Mouse (Mus musculus) heart, embryonic 14.5 days (tissue): ENCODE data around the gene Gli2. TPM values are rescaled to one million over a fixed set of nuclear protein-coding genes. Genes with fewer than 3 reads are reported as not detected.

Source experiments
- ATAC-seq: fragments of 200-750 bp; cut with Nextera tagmentation; 2 replicates; pipeline ENCODE4 v1.8.0; 2017; ENCODE audit warnings: low read depth, moderate TSS enrichment; ENCODE audit not compliant: insufficient number of reproducible peaks, insufficient read depth, low FRiP score
- H3K27ac ChIP-seq, 2 experiments: fragments of 200-500 bp in 1 of 2; fragments of 300-500 bp in 1 of 2; sonication (generic) in 1 of 2; replicated peaks in 1 of 2; 2 replicates each; pipeline ENCODE4 v1.5.1; 2012 to 2014; ENCODE audit warnings: low read depth in 2 of 2, low read length in 2 of 2, control low read depth in 1 of 2, mild to moderate bottlenecking in 1 of 2, mixed read lengths in 1 of 2; ENCODE audit not compliant: control insufficient read depth in 1 of 2, insufficient read depth in 1 of 2
- H3K27me3 ChIP-seq: fragments of 300-500 bp; sonication (generic); 2 replicates; pipeline ENCODE4 v1.6.1; 2014; ENCODE audit warnings: mild to moderate bottlenecking, low read length, control low read depth; ENCODE audit not compliant: control insufficient read depth, insufficient read depth
- H3K36me3 ChIP-seq: fragments of 300-500 bp; sonication (generic); 2 replicates; pipeline ENCODE4 v1.6.1; 2014; ENCODE audit warnings: mild to moderate bottlenecking, control low read depth, low read length, mixed read lengths; ENCODE audit not compliant: control insufficient read depth, insufficient read depth
- H3K4me1 ChIP-seq, 2 experiments: fragments of 200-500 bp in 1 of 2; fragments of 300-500 bp in 1 of 2; sonication (generic) in 1 of 2; 2 replicates each; pipeline ENCODE4 v1.6.1; 2012 to 2014; ENCODE audit warnings: low read length in 2 of 2, control low read depth in 1 of 2, mixed read lengths in 1 of 2; ENCODE audit not compliant: control insufficient read depth in 2 of 2, insufficient read depth in 2 of 2
- H3K4me2 ChIP-seq: fragments of 300-500 bp; sonication (generic); 2 replicates; pipeline ENCODE4 v1.6.1; 2014; ENCODE audit warnings: mild to moderate bottlenecking, low read length
- H3K4me3 ChIP-seq, 2 experiments: fragments of 200-500 bp in 1 of 2; fragments of 300-500 bp in 1 of 2; sonication (generic) in 1 of 2; 2 replicates each; pipeline ENCODE4 v1.5.1; 2012 to 2014; ENCODE audit warnings: low read length in 2 of 2, mild to moderate bottlenecking in 2 of 2, control low read depth in 1 of 2, low read depth in 1 of 2, moderate library complexity in 1 of 2; ENCODE audit not compliant: control insufficient read depth in 1 of 2, insufficient read depth in 1 of 2
- H3K9ac ChIP-seq: fragments of 300-500 bp; sonication (generic); 2 replicates; pipeline ENCODE4 v1.6.1; 2014; ENCODE audit warnings: mild to moderate bottlenecking, low read length
- H3K9me3 ChIP-seq: fragments of 300-500 bp; sonication (generic); 2 replicates; pipeline ENCODE4 v1.6.1; 2016; ENCODE audit warnings: low read length, control low read depth; ENCODE audit not compliant: control insufficient read depth
- WGBS: fragments of 180-500 bp; shearing (Covaris S2); extraction: QIAGEN DNeasy Blood & Tissue Kit; methylation state at CpG from one replicate; pipeline ENCODE4 v1.1.7; 2014; 5-methylcytosine and 5-hydroxymethylcytosine counted together
- polyA plus RNA-seq: library from polyadenylated mRNA; unstranded; fragments of >200 nt; fragmentation: Nextera tagmentation; extraction: Ambion mirVana; gene quantifications from 2 replicates; pipeline ENCODE4 v1.2.1, GENCODE M21; 2014

Gene Gli2
- polyA plus RNA-seq, 1 experiment from 2014 or later = 3.9 TPM

GRCm38 (mm10) chr1:119035301-119035700, 18.1 kb downstream of the Gli2 start:
- H3K27ac ChIP-seq = 0 out of 4 replicates have a peak overlapping the region, but pooled peaks of 1 of the 2 experiments have one; percentile 6

GRCm38 (mm10) chr1:119034163-119034705, 19.2 kb downstream of the Gli2 start:
- Histone ChIP-seq H3K4me2 (peak overlapping the region; percentile 38; the same call in 1 of the 2 replicates), H3K4me1 (peaks cover 19 to 21% of the 10 kb centered on the region in 2 experiments), H3K27ac (peak overlapping the region; percentile 80 to 90), H3K9ac (peak overlapping the region; percentile 55; the same call in 1 of the 2 replicates), H3K27me3 (no peaks in the 10 kb centered on the region), H3K36me3 (no peaks in the 10 kb centered on the region), H3K9me3 (no peaks in the 10 kb centered on the region), H3K4me3 (no peak overlapping the region)
- ATAC-seq = no peak
- WGBS = 47% methylated on average over 13 of the region's 13 CpGs

More at GRCm38 (mm10) chr1:119035301-119035700, 18.1 kb downstream of the Gli2 start:
- no peaks in the 10 kb centered on the region for H3K9me3 ChIP-seq
- H3K9ac ChIP-seq = no peak overlapping the region
- no peaks in the 10 kb centered on the region for H3K36me3 ChIP-seq
- no peak for ATAC-seq
- H3K27me3 ChIP-seq = no peaks in the 10 kb centered on the region
- WGBS = 63% methylated on average over 9 of the region's 9 CpGs
- peaks cover 19 to 21% of the 10 kb centered on the region in 2 experiments for H3K4me1 ChIP-seq
- H3K4me2 ChIP-seq = no peak overlapping the region
- no peak overlapping the region for H3K4me3 ChIP-seq

GRCm38 (mm10) chr1:119033450-119034162, 19.8 kb downstream of the Gli2 start:
- Histone ChIP-seq H3K9me3 (no peaks in the 10 kb centered on the region), H3K27ac (peak overlapping the region; percentile 80 to 90), H3K9ac (peak overlapping the region; percentile 55; the same call in 1 of the 2 replicates), H3K27me3 (no peaks in the 10 kb centered on the region), H3K36me3 (no peaks in the 10 kb centered on the region), H3K4me1 (peaks cover 19 to 21% of the 10 kb centered on the region in 2 experiments), H3K4me2 (0 out of 2 replicates have a peak overlapping the region, but pooled peaks have one; percentile 38), H3K4me3 (no peak overlapping the region)
- WGBS = 51% methylated on average over 3 of the region's 3 CpGs
- peak; percentile 83 for ATAC-seq

- no peak overlapping the region for H3K4me3 ChIP-seq
- peaks cover 19 to 24% of the 10 kb centered on the region in 2 experiments for H3K4me1 ChIP-seq
- H3K4me2 ChIP-seq = no peak overlapping the region
- H3K9me3 ChIP-seq = no peaks in the 10 kb centered on the region
- no peak overlapping the region for H3K27ac ChIP-seq
- 64% methylated on average over 6 of the region's 6 CpGs for WGBS
- H3K36me3 ChIP-seq = no peaks in the 10 kb centered on the region
- H3K9ac ChIP-seq = no peak overlapping the region
- ATAC-seq = no peak
- H3K27me3 ChIP-seq = no peaks in the 10 kb centered on the region
Measured at GRCm38 (mm10) chr1:119031185-119031584, 22.2 kb downstream of the Gli2 start.

- no peak overlapping the region for H3K4me2 ChIP-seq
Measured at GRCm38 (mm10) chr1:119025647-119026358, 27.6 kb downstream of the Gli2 start.

GRCm38 (mm10) chr1:119022311-119022710, 31.1 kb downstream of the Gli2 start:
- 69% methylated on average over 1 of the region's 1 CpGs for WGBS
- ATAC-seq = no peak
- no peak overlapping the region for H3K4me3 ChIP-seq
- peaks cover 6 to 14% of the 10 kb centered on the region in 2 experiments; a peak in 3 of 4 replicates for H3K4me1 ChIP-seq
- no peaks in the 10 kb centered on the region for H3K27me3 ChIP-seq
- no peaks in the 10 kb centered on the region for H3K36me3 ChIP-seq
- H3K9me3 ChIP-seq = no peaks in the 10 kb centered on the region
- H3K27ac ChIP-seq = no peak overlapping the region
- H3K4me2 ChIP-seq = no peak overlapping the region
- no peak overlapping the region for H3K9ac ChIP-seq

More at GRCm38 (mm10) chr1:119025647-119026358, 27.6 kb downstream of the Gli2 start:
- Histone ChIP-seq H3K9me3 (no peaks in the 10 kb centered on the region), H3K36me3 (no peaks in the 10 kb centered on the region), H3K4me1 (peaks cover 6 to 13% of the 10 kb centered on the region in 2 experiments; a peak in 3 of 4 replicates), H3K27me3 (no peaks in the 10 kb centered on the region), H3K27ac (peak overlapping the region; percentile 16 to 21; a peak in 3 of 4 replicates), H3K4me3 (no peak overlapping the region), H3K9ac (no peak overlapping the region)
- 0 out of 2 replicates have a peak, but pooled peaks have one; percentile 36 for ATAC-seq
- 66% methylated on average over 8 of the region's 8 CpGs for whole genome bisulfite sequencing

- no peak for ATAC-seq
- H3K27me3 ChIP-seq = no peaks in the 10 kb centered on the region
- H3K9ac ChIP-seq = no peak overlapping the region
- 78% methylated on average over 2 of the region's 2 CpGs for WGBS
- no peaks in the 10 kb centered on the region for H3K9me3 ChIP-seq
- no peak overlapping the region for H3K4me2 ChIP-seq
- no peaks in the 10 kb centered on the region for H3K36me3 ChIP-seq
- no peak overlapping the region for H3K4me3 ChIP-seq
- H3K27ac ChIP-seq = no peak overlapping the region
- H3K4me1 ChIP-seq = peaks cover 4 to 5% of the 10 kb centered on the region in 2 experiments; a peak in 3 of 4 replicates
Measured at GRCm38 (mm10) chr1:119020092-119020491, 33.3 kb downstream of the Gli2 start.
